Mouse (Mus musculus) embryo, embryonic 10.5 days (tissue): ENCODE data around the gene 1700037H04Rik.

Experiments
- DNase-seq: peaks from one replicate; pipeline ENCODE4 v3.0.0-alpha.2; 2015; ENCODE audit warnings: low spot score

Gene 1700037H04Rik

DNA sequence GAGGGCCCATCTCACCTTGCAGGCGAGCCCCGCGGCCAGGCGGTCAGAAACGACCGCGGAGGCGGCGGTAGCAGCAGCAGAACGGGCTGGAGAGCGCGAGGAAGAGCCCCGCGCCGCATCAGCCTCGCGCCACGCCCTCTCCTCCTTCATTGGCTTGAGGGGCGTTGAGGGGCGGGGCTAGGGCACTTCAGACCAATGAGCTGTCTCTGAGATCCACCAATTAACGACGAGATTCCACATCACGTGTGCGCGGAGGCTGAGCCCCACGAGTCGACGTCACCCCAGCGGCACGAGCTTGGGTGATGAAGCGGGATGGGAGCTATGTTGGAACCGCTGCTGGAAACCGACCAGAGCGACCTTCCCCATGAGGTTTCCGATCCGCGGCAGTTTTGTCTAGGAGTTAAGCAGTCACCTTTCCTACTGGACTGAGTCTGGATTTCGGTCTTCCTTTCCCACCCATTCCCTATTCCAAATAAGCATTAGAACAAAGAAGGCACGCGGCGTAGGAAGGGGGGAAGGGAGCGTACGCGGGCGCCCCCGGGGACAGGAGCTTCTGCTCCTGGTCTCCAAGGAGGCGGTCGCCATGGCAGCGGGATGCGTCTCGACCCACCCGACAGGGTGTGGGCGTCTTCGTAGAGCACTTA lies at the start of gene 1700037H04Rik:
Gene 1700037H04Rik (minus strand): TSS at position 144 of the 644 bp plus-strand sequence.
- peak; percentile 99 for DNase-seq

GRCm38 (mm10) chr2:131209125-131209795 lies 49.4 kb upstream of the 1700037H04Rik start:
- no peak for DNase-seq

GRCm38 (mm10) chr2:131208356-131208755 lies 48.5 kb upstream of the 1700037H04Rik start:
- no peak for DNase-seq

DNA sequence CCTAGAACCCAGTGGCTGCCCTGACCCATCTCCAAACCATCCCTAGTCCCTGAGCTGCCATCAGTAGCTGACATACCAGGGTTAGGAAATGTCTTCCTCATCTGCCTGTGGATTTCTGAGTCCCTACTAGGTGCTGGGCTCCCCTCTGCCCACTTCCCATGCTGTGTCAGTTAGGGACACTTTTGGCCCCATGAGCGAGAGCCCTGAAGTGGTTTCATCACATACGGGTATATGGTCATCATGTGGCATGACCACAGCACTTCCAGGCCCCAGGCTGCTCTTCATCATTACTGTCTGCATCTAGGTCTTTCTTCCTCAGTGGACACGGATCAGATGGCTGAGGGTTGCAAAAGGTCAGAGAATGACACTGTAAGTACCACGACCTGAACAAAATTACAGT lies 46.9 kb upstream of the 1700037H04Rik start, which contains the start of gene Ap5s1:
Gene Ap5s1 (plus strand): TSS at position 301 of the 400 bp plus-strand sequence.
- DNase-seq: no peak

DNA sequence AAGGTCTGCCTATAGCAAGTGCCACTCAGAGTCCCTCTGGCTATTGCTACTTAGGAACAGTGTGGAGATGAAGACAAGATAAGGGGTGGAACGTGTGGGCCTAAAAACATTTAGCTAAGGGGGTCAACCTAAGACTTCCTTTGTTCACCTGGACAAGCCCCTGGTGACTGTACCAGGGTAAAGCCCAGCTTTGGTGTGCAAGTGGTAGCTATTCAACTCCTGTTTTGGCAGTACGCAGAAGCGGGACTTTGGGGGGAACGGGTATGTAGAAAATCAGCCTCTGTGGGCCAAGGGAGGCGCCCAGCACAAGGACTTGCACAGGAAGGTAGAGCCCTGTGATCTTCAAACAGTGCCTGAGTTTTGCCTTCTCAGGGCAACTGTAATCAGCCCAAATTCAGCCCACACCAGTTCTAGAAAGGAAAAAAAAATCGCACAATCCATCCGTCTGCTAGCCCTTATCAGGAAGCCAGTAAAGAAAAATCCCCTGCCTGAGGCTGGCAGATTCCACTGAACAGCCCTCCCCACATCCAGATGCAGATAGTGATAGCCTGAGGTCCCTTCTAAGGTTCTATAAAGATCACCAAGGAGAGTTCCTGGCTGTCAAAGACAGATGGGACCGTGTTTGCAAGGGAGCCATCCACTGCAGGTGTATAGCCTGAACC lies 45.8 kb upstream of the 1700037H04Rik start:
- DNase-seq: no peak

GRCm38 (mm10) chr2:131204410-131204981 lies 44.6 kb upstream of the 1700037H04Rik start:
- no peak for DNase-seq

DNA sequence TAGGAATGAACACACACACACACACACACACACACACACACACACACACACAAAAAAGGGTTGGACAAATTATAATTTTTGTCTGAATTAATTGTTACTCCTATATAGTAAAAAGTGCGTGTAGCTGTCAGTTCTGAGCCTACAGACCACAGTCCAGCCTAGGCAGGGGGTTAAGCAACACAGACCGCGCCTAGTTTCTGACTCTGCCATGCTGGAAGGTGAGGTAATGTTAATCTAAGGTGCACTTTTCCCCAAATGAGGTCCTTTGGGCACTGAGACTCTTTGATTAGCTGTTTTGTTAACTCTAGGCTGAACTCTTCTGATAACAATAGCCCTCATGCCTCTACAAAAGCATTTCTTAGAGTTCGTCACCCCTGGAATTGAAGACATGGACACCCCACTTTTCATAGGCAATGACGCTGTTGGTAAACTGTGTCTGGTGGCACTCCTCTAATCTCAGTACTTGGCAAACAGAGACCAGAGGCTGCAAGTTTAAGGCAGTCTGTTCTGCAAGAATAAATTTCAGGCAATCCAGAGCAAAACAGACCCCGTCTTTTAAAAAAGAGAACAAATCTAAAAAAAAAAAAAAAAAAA lies 44.0 kb upstream of the 1700037H04Rik start:
- no peak for DNase-seq

- no peak for DNase-seq
These were observed 41.4 kb upstream of the 1700037H04Rik start for GRCm38 (mm10) chr2:131201262-131201661.

- DNase-seq: no peak
These were observed 40.8 kb upstream of the 1700037H04Rik start for GRCm38 (mm10) chr2:131200710-131201109.

- no peak for DNase-seq
These were observed 36.9 kb upstream of the 1700037H04Rik start for GRCm38 (mm10) chr2:131196606-131197316.

GRCm38 (mm10) chr2:131191005-131191390 lies 31.1 kb upstream of the 1700037H04Rik start:
- DNase-seq: no peak

- DNase-seq: peak; percentile 86
These were observed 30.6 kb upstream of the 1700037H04Rik start for GRCm38 (mm10) chr2:131190344-131191004.

- no peak for DNase-seq
These were observed 29.8 kb upstream of the 1700037H04Rik start for GRCm38 (mm10) chr2:131189521-131190309.

GRCm38 (mm10) chr2:131188311-131188710 lies 28.4 kb upstream of the 1700037H04Rik start:
- no peak for DNase-seq

DNA sequence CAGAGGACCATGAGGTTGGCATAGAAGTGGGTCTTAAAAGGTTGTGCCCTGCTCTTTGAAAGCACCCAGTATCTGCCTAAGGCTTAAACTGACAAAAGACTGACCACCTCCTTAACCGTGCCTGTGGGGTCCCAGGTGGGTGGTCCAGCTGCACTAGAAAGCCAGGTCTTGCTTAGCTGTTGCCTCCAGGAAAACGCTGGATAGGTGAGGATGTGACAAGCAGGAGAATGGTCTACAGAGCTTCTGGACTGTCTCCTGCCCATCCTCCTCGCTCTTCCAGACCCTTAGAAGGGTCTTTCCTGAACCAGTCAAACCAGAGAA lies 27.7 kb upstream of the 1700037H04Rik start:
- DNase-seq: peak; percentile 42

DNA sequence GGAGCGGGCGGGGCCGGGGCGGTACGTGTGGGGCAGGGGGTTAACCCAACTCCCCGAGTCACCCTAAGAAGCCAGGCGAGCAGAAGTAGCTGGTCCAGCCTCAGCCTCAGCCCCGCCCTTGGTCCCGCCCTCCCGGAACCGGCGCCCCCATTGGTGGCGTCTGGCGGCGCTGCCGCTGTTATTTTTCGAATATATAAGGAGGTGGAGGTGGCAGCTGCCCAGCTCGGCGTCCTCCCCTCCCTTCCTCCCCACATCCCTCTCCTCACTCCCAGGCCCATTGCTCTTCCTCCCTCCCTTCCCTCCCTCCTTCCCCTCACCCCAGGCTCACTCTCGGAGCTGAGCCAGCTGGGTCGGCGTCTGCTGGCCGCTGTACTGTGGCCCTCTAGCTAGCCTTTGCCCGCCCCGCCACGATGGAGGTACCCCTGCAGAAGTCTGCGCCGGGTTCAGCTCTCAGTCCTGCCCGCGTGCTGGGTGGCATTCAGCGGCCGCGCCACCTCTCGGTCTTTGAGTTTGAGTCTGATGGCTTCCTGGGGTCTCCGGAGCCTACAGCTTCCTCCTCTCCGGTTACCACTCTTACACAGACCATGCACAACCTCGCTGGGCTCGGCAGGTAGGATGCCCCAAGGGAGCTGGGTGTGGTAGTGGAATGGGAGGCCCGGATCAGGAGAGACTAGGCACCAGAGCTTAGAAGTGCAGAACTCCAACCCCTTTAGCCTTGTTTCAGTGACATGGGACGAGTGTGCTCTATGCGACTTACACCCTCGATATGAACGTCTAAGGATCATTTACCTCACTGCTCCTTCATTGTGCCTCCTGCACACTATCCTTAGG lies 27.1 kb upstream of the 1700037H04Rik start, which contains the start of the genes Cdc25b and Spef1:
Gene Cdc25b (plus strand): TSS at position 179 of the 831 bp plus-strand sequence.
Gene Spef1 (minus strand): TSS at position 512 of the 831 bp plus-strand sequence.
- DNase-seq: peak; percentile 90

- no peak for DNase-seq
These were observed 26.5 kb upstream of the 1700037H04Rik start for GRCm38 (mm10) chr2:131186343-131186742.

DNA sequence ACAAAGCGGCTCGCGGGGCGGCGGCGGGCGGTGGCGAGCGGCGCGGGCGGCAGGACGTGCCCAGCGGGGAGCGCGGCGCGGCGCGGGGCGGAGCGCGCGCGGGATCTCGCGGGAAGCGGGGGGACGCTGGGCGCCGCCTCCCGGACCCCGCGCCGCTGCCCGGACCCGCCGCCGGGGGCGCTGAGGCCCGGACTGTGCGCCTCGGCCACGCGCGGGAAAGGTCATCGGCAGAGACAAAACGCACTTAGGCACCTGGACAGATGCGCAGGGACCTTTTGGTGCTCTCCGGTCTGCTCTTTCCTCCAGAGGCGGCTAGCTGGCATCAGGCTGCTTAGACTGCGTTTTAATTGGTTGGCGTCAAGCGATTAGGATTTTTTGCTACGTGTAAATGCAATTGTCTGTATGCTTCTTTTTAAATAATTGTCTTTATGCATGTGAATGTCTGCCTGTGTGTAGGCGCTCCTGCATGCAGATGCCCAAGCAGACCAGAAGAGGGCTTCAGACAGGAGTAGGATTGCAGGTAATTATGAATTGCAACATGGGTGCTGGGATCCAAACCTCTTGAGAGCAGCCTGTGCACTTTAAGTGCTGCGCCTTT lies 20.2 kb upstream of the 1700037H04Rik start, which contains the start of gene Cenpb:
Gene Cenpb (minus strand): TSS at position 78 of the 598 bp plus-strand sequence.
- peak; percentile 91 for DNase-seq
